9 mouse cellular contexts compared by ENCODE assay signal in genomic region chr7:64052400-64052799, GRCm38 (mm10).
DNase-seq lines count a peak whose midpoint lies in the region; ATAC-seq and TF ChIP-seq lines count a peak whose summit lies in the region.
"Had no signal": no experiment of that assay in that cellular context is flagged by ENCODE, and none has a peak within 500 bp of the region (broad histone marks: within the 10 kb centered on the region; RNA-seq: fewer than 3 reads in every experiment).

No protein-coding gene starts in this region.

- intact Hi-C loops in left cerebral cortex, postnatal 36 days (cut with DNase I) = no loop called here

- no peak for TF ChIP-seq POLR2A in lung, adult 2 months (IDR thresholded peaks at IDR 0.05; ENCODE audit: borderline replicate concordance, extremely low read depth, low read depth, low read length)

- ATAC-seq in embryonic facial prominence, embryonic 14.5 days (ENCODE audit: low read depth) = peak; percentile 32; the same call in 1 of the 2 replicates
- ATAC-seq in midbrain, postnatal 0 days (ENCODE audit: low FRiP score) = no peak
- ATAC-seq in forebrain, postnatal 0 days = peak; percentile 40; the same call in 1 of the 2 replicates
- ATAC-seq in midbrain, embryonic 14.5 days (ENCODE audit: low FRiP score, low TSS enrichment) = no peak

- no peak for TF ChIP-seq CTCF in midbrain, postnatal 0 days (IDR thresholded peaks at IDR 0.05)
- no peak for TF ChIP-seq CTCF in forebrain, postnatal 0 days (IDR thresholded peaks at IDR 0.05; ENCODE audit: low read depth)
- TF ChIP-seq CTCF in lung, adult 2 months (IDR thresholded peaks at IDR 0.05; ENCODE audit: insufficient read depth, low read length) = no peak

- no peak overlapping the region for H3K4me3 ChIP-seq in embryonic facial prominence, embryonic 14.5 days (ENCODE audit: low read depth, low read length)
- H3K4me3 ChIP-seq in embryonic facial prominence, embryonic 10.5 days = no peak overlapping the region
- no peak overlapping the region for H3K4me3 ChIP-seq in midbrain, postnatal 0 days (ENCODE audit: low read depth, low read length)
- no peak overlapping the region for H3K4me3 ChIP-seq in midbrain, embryonic 10.5 days
- no peak overlapping the region for H3K4me3 ChIP-seq in forebrain, postnatal 0 days (ENCODE audit: low read depth, low read length)
- no peak overlapping the region for H3K4me3 ChIP-seq in midbrain, embryonic 14.5 days (replicated peaks; ENCODE audit: low read depth, low read length)
- H3K4me3 ChIP-seq in lung, adult 2 months (replicated peaks; ENCODE audit: extremely low read depth, low read depth, low read length) = no peak overlapping the region
- H3K4me3 ChIP-seq: midbrain, embryonic 12.5 days had no signal

- no peak overlapping the region for H3K4me2 ChIP-seq in embryonic facial prominence, embryonic 14.5 days (ENCODE audit: low read depth, low read length)
- H3K4me2 ChIP-seq in midbrain, postnatal 0 days (ENCODE audit: low read depth, low read length, poor library complexity, severe bottlenecking) = no peak overlapping the region
- no peak overlapping the region for H3K4me2 ChIP-seq in forebrain, postnatal 0 days (ENCODE audit: low read depth)
- no peak overlapping the region for H3K4me2 ChIP-seq in midbrain, embryonic 14.5 days (ENCODE audit: low read length)
- H3K4me2 ChIP-seq: midbrain, embryonic 12.5 days had no signal

- H3K27ac ChIP-seq in embryonic facial prominence, embryonic 14.5 days (replicated peaks; ENCODE audit: low read depth, low read length) = no peak overlapping the region
- H3K27ac ChIP-seq in embryonic facial prominence, embryonic 10.5 days (replicated peaks) = no peak overlapping the region
- H3K27ac ChIP-seq in midbrain, postnatal 0 days (ENCODE audit: low read depth, low read length) = no peak overlapping the region
- no peak overlapping the region for H3K27ac ChIP-seq in midbrain, embryonic 10.5 days (replicated peaks)
- H3K27ac ChIP-seq in forebrain, postnatal 0 days (ENCODE audit: low read depth, low read length) = no peak overlapping the region
- no peak overlapping the region for H3K27ac ChIP-seq in midbrain, embryonic 14.5 days (replicated peaks; ENCODE audit: low read depth, low read length)
- H3K27ac ChIP-seq: midbrain, embryonic 12.5 days had no signal

- peaks cover 15% of the 10 kb centered on the region; the same call in 1 of the 2 replicates for H3K4me1 ChIP-seq in embryonic facial prominence, embryonic 14.5 days (ENCODE audit: control insufficient read depth, insufficient read depth, low read length)
- peaks cover 27% of the 10 kb centered on the region for H3K4me1 ChIP-seq in embryonic facial prominence, embryonic 10.5 days
- H3K4me1 ChIP-seq in midbrain, postnatal 0 days (ENCODE audit: insufficient read depth, low read length) = peaks cover 8% of the 10 kb centered on the region; the same call in 1 of the 2 replicates
- H3K4me1 ChIP-seq in midbrain, embryonic 10.5 days = peaks cover 25% of the 10 kb centered on the region
- 0 out of 2 replicates have a peak, but pooled peaks cover 2% of the 10 kb centered on the region for H3K4me1 ChIP-seq in forebrain, postnatal 0 days (ENCODE audit: insufficient read depth)
- H3K4me1 ChIP-seq in midbrain, embryonic 14.5 days (ENCODE audit: control insufficient read depth, insufficient read depth, low read length) = peaks cover 8% of the 10 kb centered on the region; the same call in 1 of the 2 replicates
- peaks cover 7% of the 10 kb centered on the region for H3K4me1 ChIP-seq in lung, adult 2 months (ENCODE audit: control insufficient read depth, insufficient read depth, low read length)

- H3K27me3 ChIP-seq in embryonic facial prominence, embryonic 14.5 days (replicated peaks; ENCODE audit: control insufficient read depth, insufficient read depth, low read length) = no peaks in the 10 kb centered on the region
- H3K27me3 ChIP-seq in embryonic facial prominence, embryonic 10.5 days (replicated peaks; ENCODE audit: low read depth, poor library complexity, severe bottlenecking) = no peaks in the 10 kb centered on the region
- H3K27me3 ChIP-seq in midbrain, postnatal 0 days (ENCODE audit: insufficient read depth, low read length) = no peaks in the 10 kb centered on the region
- H3K27me3 ChIP-seq in midbrain, embryonic 10.5 days (ENCODE audit: low read depth, poor library complexity, severe bottlenecking) = peaks cover 6% of the 10 kb centered on the region; the same call in 1 of the 2 replicates
- no peaks in the 10 kb centered on the region for H3K27me3 ChIP-seq in forebrain, postnatal 0 days (ENCODE audit: insufficient read depth, low read length)
- H3K27me3 ChIP-seq in midbrain, embryonic 14.5 days (ENCODE audit: control insufficient read depth, insufficient read depth, low read length) = no peaks in the 10 kb centered on the region

- no peaks in the 10 kb centered on the region for H3K36me3 ChIP-seq in embryonic facial prominence, embryonic 14.5 days (ENCODE audit: control insufficient read depth, insufficient read depth, low read length)
- no peaks in the 10 kb centered on the region for H3K36me3 ChIP-seq in embryonic facial prominence, embryonic 10.5 days (replicated peaks)
- no peaks in the 10 kb centered on the region for H3K36me3 ChIP-seq in midbrain, postnatal 0 days (ENCODE audit: insufficient read depth, low read length)
- H3K36me3 ChIP-seq in midbrain, embryonic 10.5 days = no peaks in the 10 kb centered on the region
- no peaks in the 10 kb centered on the region for H3K36me3 ChIP-seq in forebrain, postnatal 0 days (ENCODE audit: insufficient read depth)
- H3K36me3 ChIP-seq in midbrain, embryonic 14.5 days (ENCODE audit: control insufficient read depth, insufficient read depth, low read length) = no peaks in the 10 kb centered on the region
- H3K36me3 ChIP-seq: midbrain, embryonic 12.5 days had no signal

- DNase-seq in embryonic facial prominence, embryonic 14.5 days (ENCODE audit: low spot score) = peak; percentile 76
- DNase-seq in embryonic facial prominence, embryonic 10.5 days (ENCODE audit: low spot score) = no peak
- DNase-seq in midbrain, postnatal 0 days (ENCODE audit: low spot score) = peak; percentile 65
- no peak for DNase-seq in midbrain, embryonic 10.5 days (ENCODE audit: low spot score)
- DNase-seq in forebrain, postnatal 0 days = peak; percentile 67
- DNase-seq in left cerebral cortex, postnatal 36 days (ENCODE audit: low spot score in 2 of 2) = peak; percentile 18 to 35
- DNase-seq in midbrain, embryonic 14.5 days = no peak
- DNase-seq in lung, adult 2 months = no peak

- no peaks in the 10 kb centered on the region for H3K9me3 ChIP-seq in embryonic facial prominence, embryonic 14.5 days (ENCODE audit: control insufficient read depth, low read length)
- H3K9me3 ChIP-seq in embryonic facial prominence, embryonic 10.5 days = no peaks in the 10 kb centered on the region
- no peaks in the 10 kb centered on the region for H3K9me3 ChIP-seq in midbrain, postnatal 0 days (ENCODE audit: low read length)
- H3K9me3 ChIP-seq in midbrain, embryonic 10.5 days (replicated peaks) = no peaks in the 10 kb centered on the region
- no peaks in the 10 kb centered on the region for H3K9me3 ChIP-seq in forebrain, postnatal 0 days (ENCODE audit: low read length)
- H3K9me3 ChIP-seq in midbrain, embryonic 14.5 days (ENCODE audit: control insufficient read depth, low read length) = no peaks in the 10 kb centered on the region
- H3K9me3 ChIP-seq: midbrain, embryonic 12.5 days had no signal

- 86% methylated on average over 9 of the region's 9 CpGs for WGBS in embryonic facial prominence, embryonic 14.5 days
- WGBS in embryonic facial prominence, embryonic 10.5 days = 90% methylated on average over 9 of the region's 9 CpGs
- WGBS in midbrain, postnatal 0 days = 91% methylated on average over 9 of the region's 9 CpGs
- WGBS in midbrain, embryonic 10.5 days = 96% methylated on average over 9 of the region's 9 CpGs
- 45% methylated on average over 9 of the region's 9 CpGs for WGBS in forebrain, postnatal 0 days
- 89% methylated on average over 9 of the region's 9 CpGs for WGBS in midbrain, embryonic 14.5 days
- 78% methylated on average over 9 of the region's 9 CpGs for WGBS in lung, adult 2 months

- no peak overlapping the region for H3K9ac ChIP-seq in embryonic facial prominence, embryonic 14.5 days (ENCODE audit: low read depth, low read length)
- no peak overlapping the region for H3K9ac ChIP-seq in midbrain, postnatal 0 days (replicated peaks; ENCODE audit: low read length, poor library complexity, severe bottlenecking)
- H3K9ac ChIP-seq in forebrain, postnatal 0 days = no peak overlapping the region
- no peak overlapping the region for H3K9ac ChIP-seq in midbrain, embryonic 14.5 days (replicated peaks; ENCODE audit: low read length)
- H3K9ac ChIP-seq: midbrain, embryonic 12.5 days had no signal

Comparison
In these comparisons a context has a peak if more than half of its experiments do, and no peak if none do; other contexts are left out.
1. DNase-seq: peak in embryonic facial prominence, embryonic 14.5 days (single experiment), midbrain, postnatal 0 days (single experiment), forebrain, postnatal 0 days (single experiment) and left cerebral cortex, postnatal 36 days (2 of 2); none in embryonic facial prominence, embryonic 10.5 days (single experiment), midbrain, embryonic 10.5 days (single experiment), midbrain, embryonic 14.5 days (single experiment) and lung, adult 2 months (single experiment).
2. ATAC-seq: peak in embryonic facial prominence, embryonic 14.5 days (single experiment) and forebrain, postnatal 0 days (single experiment); none in midbrain, postnatal 0 days (single experiment) and midbrain, embryonic 14.5 days (single experiment).